Mouse (Mus musculus): ENCODE results near the gene Ptgs1.

- TF ChIP-seq POLR2A (IDR thresholded peaks at IDR 0.05; ENCODE audit: borderline replicate concordance, low read depth, low read length), result no peak
- no peak for TF ChIP-seq CTCF (IDR thresholded peaks at IDR 0.05; ENCODE audit: low read depth, low read length)
Measured at GRCm38 (mm10) chr2:36238467-36238866, 8.2 kb downstream of the Ptgs1 start.

All from bone marrow macrophage, adult 2 months (primary cell).